Mouse (Mus musculus) monocyte, adult 59 days (primary cell): ENCODE data around the gene Foxc1. TPM values are rescaled to one million over a fixed set of nuclear protein-coding genes. Genes with fewer than 3 reads are reported as not detected.

ENCODE experiments used
- total RNA-seq, 2 experiments: library from RNA; stranded (reverse); gene quantifications; one replicate each; pipeline ENCODE4 v1.2.4; 2023

The Foxc1 gene
- not detected for total RNA-seq

DNA sequence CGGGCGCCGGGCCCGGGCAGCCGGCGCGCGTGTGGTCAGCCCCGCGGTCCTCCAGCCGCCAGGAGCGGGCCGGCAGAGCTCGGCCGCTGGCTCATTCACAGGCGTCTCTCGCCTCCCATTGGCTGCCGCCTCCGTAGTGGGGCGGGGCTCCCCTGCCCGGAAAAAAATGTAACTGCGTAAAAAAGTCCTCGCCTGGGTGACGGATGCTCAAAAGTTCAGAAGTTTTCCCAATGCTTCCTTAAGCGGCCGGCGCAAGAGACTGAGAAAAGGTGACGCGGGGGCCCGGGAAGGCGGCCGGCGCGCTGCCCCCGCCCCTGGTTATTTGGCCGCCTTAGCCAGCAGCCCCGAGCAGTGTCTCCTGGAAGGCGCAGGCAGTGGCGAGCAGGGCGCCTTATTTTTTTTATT lies at the start of gene Foxc1:
Foxc1 (plus strand) TSS at position 206 of the 405 bp plus-strand sequence.

Other genes with a start within 250 kb of the Foxc1 start
- 1 to 10 TPM in 1 of 2 experiments, under 1 TPM in 1; 0.79 to 1.4 TPM for gene A530084C06Rik, start 247.3 kb upstream of the Foxc1 start, total RNA-seq
- gene Foxf2, start 180.8 kb upstream of the Foxc1 start, total RNA-seq: under 1 TPM in 1 of 2 experiments, not detected in 1; 0.21 TPM